Mouse (Mus musculus): ENCODE data around the gene Olfr679. TPM values are rescaled to one million over a fixed set of nuclear protein-coding genes. Genes with fewer than 3 reads are reported as not detected.
"Not testable (repeated sequence)": the region's sequence is repeated elsewhere in the genome, so short reads cannot be mapped to it uniquely, and the experiment has no call there.

The Olfr679 gene
- not detected in 3 replicates for total RNA-seq (2017)

DNA sequence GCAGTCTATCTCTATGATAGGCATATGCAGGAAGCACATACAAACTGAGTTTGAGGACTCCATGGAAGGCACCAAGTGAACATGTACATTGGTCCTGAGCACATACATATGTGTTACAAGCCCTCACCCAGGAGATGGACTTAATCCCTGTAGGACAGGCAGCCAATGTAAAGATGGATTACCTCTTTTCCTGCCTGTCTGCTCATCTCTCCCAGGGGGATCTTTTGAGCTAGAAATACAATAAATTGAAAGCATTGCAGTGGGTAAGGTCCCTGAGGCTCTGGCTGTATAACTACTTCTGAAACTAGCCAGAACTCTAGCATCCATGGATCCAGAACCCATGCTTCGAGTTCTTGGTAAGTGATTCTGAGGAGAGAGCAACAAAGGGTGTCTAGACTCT lies at the start of gene Olfr679:
Gene Olfr679, plus strand, starts transcription at position 301 of the 400 bp plus-strand sequence.
- no peak for ATAC-seq (replicated peaks; ENCODE audit: insufficient number of reproducible peaks, low FRiP score, low TSS enrichment, poor library complexity, severe bottlenecking)

DNA sequence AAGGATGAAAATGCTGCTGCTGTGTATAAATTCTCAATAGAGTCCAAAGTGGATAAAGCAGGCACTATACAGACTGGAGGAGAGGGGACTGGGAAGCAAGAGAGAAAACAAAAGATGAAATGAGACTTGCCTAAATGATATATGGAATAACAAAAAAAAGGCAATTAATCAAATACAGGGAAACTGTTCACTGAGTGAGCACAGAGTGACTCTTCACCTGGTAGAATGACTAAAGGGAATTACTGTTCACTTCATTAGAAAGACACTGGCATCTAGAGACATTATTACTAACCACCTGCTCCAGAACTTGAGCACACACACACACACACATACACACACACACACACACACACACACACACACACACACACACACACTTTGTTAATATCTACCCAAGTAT lies 48.6 kb upstream of the Olfr679 start, which contains the start of gene Olfr676:
Gene Olfr676, plus strand, starts transcription at position 301 of the 400 bp plus-strand sequence.
- no peak for ATAC-seq (replicated peaks; ENCODE audit: insufficient number of reproducible peaks, low FRiP score, low TSS enrichment, poor library complexity, severe bottlenecking)

DNA sequence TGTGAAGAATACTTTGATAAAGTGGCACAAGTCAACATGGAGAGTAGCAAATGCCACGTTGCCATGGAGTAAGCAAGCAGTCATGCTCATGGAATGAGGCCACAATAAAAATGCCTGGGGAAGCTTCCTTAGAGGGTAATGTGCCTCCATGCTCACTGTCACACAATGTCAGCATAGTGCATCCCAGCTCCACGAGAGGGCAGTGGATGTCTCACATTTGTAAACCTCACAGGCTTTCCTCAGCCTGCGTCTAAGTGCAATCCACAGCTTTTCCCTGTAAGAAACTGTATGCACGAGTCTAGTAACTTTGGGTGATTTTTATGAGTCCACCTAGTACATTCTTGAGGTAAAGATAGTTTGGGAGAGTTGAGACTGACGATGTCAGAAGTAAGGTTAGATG lies 47.2 kb upstream of the Olfr679 start:
- not testable (repeated sequence) for ATAC-seq (replicated peaks; ENCODE audit: insufficient number of reproducible peaks, low FRiP score, low TSS enrichment, poor library complexity, severe bottlenecking)

DNA sequence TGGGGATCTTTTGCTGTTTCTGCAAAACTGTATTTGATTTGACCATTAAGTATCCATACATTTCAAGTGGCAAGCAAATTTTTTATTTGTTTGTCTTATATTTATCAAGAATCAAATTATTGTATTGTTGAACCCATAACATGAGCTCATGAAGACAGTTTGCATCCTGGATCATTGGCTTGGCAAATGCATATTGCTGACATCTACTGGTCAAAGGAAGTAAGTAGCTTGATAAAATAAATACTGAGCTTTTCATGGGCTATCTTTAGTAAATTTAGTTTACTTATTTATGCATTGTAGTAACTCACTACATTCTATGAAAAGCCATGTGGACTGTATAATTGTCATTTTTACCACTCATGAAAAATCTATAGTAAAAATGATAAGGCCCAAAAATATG lies 22.1 kb upstream of the Olfr679 start:
- no peak for ATAC-seq (replicated peaks; ENCODE audit: insufficient number of reproducible peaks, low FRiP score, low TSS enrichment, poor library complexity, severe bottlenecking)

DNA sequence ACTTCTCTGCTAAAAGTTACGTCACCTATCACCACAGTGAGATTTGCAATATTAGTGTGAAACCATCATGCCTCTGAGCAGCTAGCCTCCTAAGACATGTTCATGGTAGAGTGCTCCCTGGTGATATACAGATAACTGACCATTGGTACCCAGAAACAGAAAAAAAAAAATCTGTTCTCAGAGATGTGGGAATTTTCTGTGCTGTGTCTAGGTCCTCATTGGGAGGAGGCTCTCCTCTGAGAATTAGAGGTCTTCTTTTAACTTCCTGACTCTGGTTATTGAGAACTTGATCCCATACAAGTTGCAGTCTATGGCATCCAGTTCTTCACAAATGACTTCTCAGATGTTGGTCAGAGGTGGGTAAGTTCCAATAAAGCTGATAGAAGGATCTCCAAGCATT lies 16.8 kb upstream of the Olfr679 start, which contains the start of gene Olfr678:
Gene Olfr678, plus strand, starts transcription at position 301 of the 400 bp plus-strand sequence.
- ATAC-seq (replicated peaks; ENCODE audit: insufficient number of reproducible peaks, low FRiP score, low TSS enrichment, poor library complexity, severe bottlenecking) = no peak

DNA sequence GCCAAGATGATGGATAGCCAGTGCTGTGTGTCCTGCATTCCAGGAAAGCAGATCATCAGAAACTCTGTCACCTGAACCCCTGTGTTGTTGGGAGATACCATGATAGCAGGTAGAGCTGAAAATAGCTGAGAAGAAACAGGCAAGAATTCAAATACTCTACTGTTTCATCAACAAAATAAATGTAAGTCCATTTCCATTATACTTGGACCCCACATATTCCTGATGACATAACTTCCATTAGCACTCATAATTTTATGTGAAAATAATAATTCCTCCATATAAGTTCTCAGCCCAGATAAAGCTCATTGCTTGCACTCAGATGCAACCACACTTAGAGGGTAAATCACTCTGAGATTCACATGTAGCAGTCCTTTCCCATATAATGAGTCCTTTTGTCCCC lies 11.7 kb downstream of the Olfr679 start, which contains the start of gene Olfr680-ps1:
Gene Olfr680-ps1, minus strand, starts transcription at position 101 of the 400 bp plus-strand sequence.
- ATAC-seq (replicated peaks; ENCODE audit: insufficient number of reproducible peaks, low FRiP score, low TSS enrichment, poor library complexity, severe bottlenecking) = not testable (repeated sequence)

DNA sequence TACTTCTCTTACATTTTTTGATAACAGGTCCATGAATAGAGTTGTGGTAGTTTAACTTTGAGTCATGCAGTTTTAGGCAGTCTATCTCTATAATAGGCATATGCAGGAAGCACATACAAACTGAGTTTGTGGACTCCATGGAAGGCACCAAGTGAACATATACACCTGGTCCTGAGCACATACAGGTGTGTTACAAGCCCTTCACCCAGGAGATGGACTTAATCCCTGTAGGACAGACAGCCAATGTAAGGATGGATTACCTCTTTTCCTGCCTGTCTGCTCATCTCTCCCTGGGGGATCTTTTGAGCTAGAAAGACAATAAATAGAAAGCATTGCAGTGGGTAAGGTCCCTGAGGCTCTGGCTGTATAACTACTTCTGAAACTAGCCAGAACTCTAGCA lies 35.5 kb downstream of the Olfr679 start, which contains the start of gene Olfr681:
Gene Olfr681, plus strand, starts transcription at position 301 of the 400 bp plus-strand sequence.
- no peak for ATAC-seq (replicated peaks; ENCODE audit: insufficient number of reproducible peaks, low FRiP score, low TSS enrichment, poor library complexity, severe bottlenecking)

Other genes with a start within 250 kb of the Olfr679 start
- not detected in 3 replicates for gene Usp17lb, start 238.6 kb upstream of the Olfr679 start, total RNA-seq (2017)
- gene Usp17la, start 224.2 kb upstream of the Olfr679 start, total RNA-seq (2017) = not detected in 3 replicates
- not detected in 3 replicates for gene Olfr665, start 203.2 kb upstream of the Olfr679 start, total RNA-seq (2017)
- gene Olfr666, start 185.3 kb upstream of the Olfr679 start, total RNA-seq (2017) = not detected in 3 replicates
- not detected in 3 replicates for gene Olfr667, start 159.7 kb upstream of the Olfr679 start, total RNA-seq (2017)
- gene Olfr668, start 153.1 kb upstream of the Olfr679 start, total RNA-seq (2017) = not detected in 3 replicates
- gene Olfr669, start 147.0 kb upstream of the Olfr679 start, total RNA-seq (2017) = not detected in 3 replicates
- not detected in 3 replicates for gene Olfr670, start 118.6 kb upstream of the Olfr679 start, total RNA-seq (2017)
- gene Olfr671, start 102.1 kb upstream of the Olfr679 start, total RNA-seq (2017) = not detected in 3 replicates
- gene Olfr672, start 79.2 kb upstream of the Olfr679 start, total RNA-seq (2017) = not detected in 3 replicates
- not detected in 3 replicates for gene Olfr675, start 52.7 kb upstream of the Olfr679 start, total RNA-seq (2017)
- gene Olfr676, start 48.5 kb upstream of the Olfr679 start, total RNA-seq (2017) = not detected in 3 replicates
- gene Olfr677, start 29.8 kb upstream of the Olfr679 start, total RNA-seq (2017) = not detected in 3 replicates
- gene Olfr678, start 16.7 kb upstream of the Olfr679 start, total RNA-seq (2017) = not detected in 3 replicates
- gene Olfr680-ps1, start 11.6 kb downstream of the Olfr679 start, total RNA-seq (2017) = not detected in 3 replicates
- not detected in 3 replicates for gene Olfr681, start 35.6 kb downstream of the Olfr679 start, total RNA-seq (2017)
- gene Olfr683, start 65.8 kb downstream of the Olfr679 start, total RNA-seq (2017) = not detected in 3 replicates
- gene Olfr684, start 82.4 kb downstream of the Olfr679 start, total RNA-seq (2017) = not detected in 3 replicates
- gene Olfr685, start 104.8 kb downstream of the Olfr679 start, total RNA-seq (2017) = not detected in 3 replicates
- gene Olfr686, start 126.3 kb downstream of the Olfr679 start, total RNA-seq (2017) = not detected in 3 replicates
- not detected in 3 replicates for gene Olfr688, start 206.9 kb downstream of the Olfr679 start, total RNA-seq (2017)
- not detected in 3 replicates for gene Olfr689, start 230.0 kb downstream of the Olfr679 start, total RNA-seq (2017)